Mouse (Mus musculus) erythroid progenitor cell, adult 5-6 weeks (primary cell): ENCODE measurements around the gene Olfr1283. TPM values are rescaled to one million over a fixed set of nuclear protein-coding genes. Genes with fewer than 3 reads are reported as not detected.
"Not testable (repeated sequence)": the region's sequence is repeated elsewhere in the genome, so short reads cannot be mapped to it uniquely, and the experiment has no call there.

Experiments
- ATAC-seq: replicated peaks from 2 replicates; pipeline ENCODE4 v1.8.0; 2016; ENCODE audit warnings: moderate number of reproducible peaks, mild to moderate bottlenecking, moderate TSS enrichment, inconsistent platforms; ENCODE audit not compliant: poor library complexity, low FRiP score, severe bottlenecking
- total RNA-seq, 2 experiments: library from RNA; stranded (forward) in 1 of 2; stranded (reverse) in 1 of 2; fragments of 150-400 nt in 1 of 2; fragments of 186-747, 209-891 nt in 1 of 2; gene quantifications; 2 replicates each; pipeline versions ENCODE4 v1.2.3 to v1.2.4; 2015 to 2017; ENCODE audit warnings: low replicate concordance in 2 of 2

The Olfr1283 gene
- total RNA-seq (2015; ENCODE audit: low replicate concordance) (not detected in 2 replicates), total RNA-seq (2017; ENCODE audit: low replicate concordance) (not detected in 2 replicates)

GRCm38 (mm10) chr2:111366490-111366889, at the start of gene Olfr1283:
Gene Olfr1283 (plus strand): TSS chr2:111366790.
- no peak for ATAC-seq

DNA sequence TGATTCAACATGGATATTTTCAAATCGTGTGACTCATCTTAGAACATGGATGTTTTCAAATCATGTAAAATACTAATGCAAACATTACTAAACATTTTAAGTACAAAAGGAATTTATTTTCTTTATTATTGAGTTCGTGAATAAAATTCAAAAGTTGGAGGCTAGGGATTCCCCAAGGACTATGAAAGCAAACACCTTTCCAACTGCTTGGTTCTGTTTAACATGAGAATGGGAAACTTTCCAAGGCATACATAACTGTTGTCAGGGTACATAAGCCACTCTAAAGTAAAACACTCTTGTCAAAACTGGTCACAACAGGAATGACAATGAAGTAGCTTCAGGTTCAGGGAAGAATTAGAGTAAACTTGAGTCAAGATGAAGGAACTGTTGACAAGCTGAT, 40.4 kb upstream of the Olfr1283 start, which contains the start of gene Olfr1281:
TSS of gene Olfr1281 (plus strand) at position 301 of the 400 bp plus-strand sequence.
- ATAC-seq = no peak

DNA sequence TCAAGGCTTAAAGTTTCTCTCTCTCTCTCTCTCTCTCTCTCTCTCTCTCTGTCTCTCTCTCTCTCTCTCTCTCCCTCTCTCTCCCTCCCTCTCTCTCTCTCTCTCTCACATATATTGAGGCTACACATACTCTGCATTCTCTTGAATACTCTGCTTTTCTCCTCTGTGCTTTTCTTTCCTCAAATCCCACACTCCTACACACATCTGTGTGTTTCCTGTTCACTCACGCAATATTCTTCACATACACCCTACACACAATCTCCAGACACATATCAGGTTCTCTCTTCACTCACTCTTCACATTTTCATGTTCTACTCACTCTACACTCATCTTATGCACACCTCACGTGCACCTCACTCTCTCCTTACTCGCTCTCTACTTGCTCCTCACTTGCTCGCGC, 32.9 kb upstream of the Olfr1283 start:
- not testable (repeated sequence) for ATAC-seq

GRCm38 (mm10) chr2:111335976-111336375, 30.6 kb upstream of the Olfr1283 start, which contains the start of gene Olfr1282:
Gene Olfr1282 (minus strand): TSS chr2:111336076.
- no peak for ATAC-seq

GRCm38 (mm10) chr2:111375222-111375621, 8.6 kb downstream of the Olfr1283 start, which contains the start of gene Olfr1284:
Gene Olfr1284 (plus strand): TSS chr2:111375522.
- ATAC-seq = no peak

Other genes with a start within 250 kb of the Olfr1283 start
- gene Gm15130, start 213.9 kb upstream of the Olfr1283 start, total RNA-seq (2015; ENCODE audit: low replicate concordance) = not detected in 2 replicates
- gene Gm15130, start 213.9 kb upstream of the Olfr1283 start, total RNA-seq (2017; ENCODE audit: low replicate concordance) = not detected in 2 replicates
- gene 4930430A15Rik, start 137.2 kb upstream of the Olfr1283 start, total RNA-seq (2015; ENCODE audit: low replicate concordance) = not detected in 2 replicates
- not detected in 2 replicates for gene 4930430A15Rik, start 137.2 kb upstream of the Olfr1283 start, total RNA-seq (2017; ENCODE audit: low replicate concordance)
- not detected in 2 replicates for gene Olfr1275, start 131.5 kb upstream of the Olfr1283 start, total RNA-seq (2015; ENCODE audit: low replicate concordance)
- not detected in 2 replicates for gene Olfr1275, start 131.5 kb upstream of the Olfr1283 start, total RNA-seq (2017; ENCODE audit: low replicate concordance)
- gene Olfr1276, start 112.3 kb upstream of the Olfr1283 start, total RNA-seq (2015; ENCODE audit: low replicate concordance) = not detected in 2 replicates
- not detected in 2 replicates for gene Olfr1276, start 112.3 kb upstream of the Olfr1283 start, total RNA-seq (2017; ENCODE audit: low replicate concordance)
- not detected in 2 replicates for gene Olfr1277, start 92.7 kb upstream of the Olfr1283 start, total RNA-seq (2015; ENCODE audit: low replicate concordance)
- not detected in 2 replicates for gene Olfr1277, start 92.7 kb upstream of the Olfr1283 start, total RNA-seq (2017; ENCODE audit: low replicate concordance)
- not detected in 2 replicates for gene Olfr1278, start 76.7 kb upstream of the Olfr1283 start, total RNA-seq (2015; ENCODE audit: low replicate concordance)
- not detected in 2 replicates for gene Olfr1278, start 76.7 kb upstream of the Olfr1283 start, total RNA-seq (2017; ENCODE audit: low replicate concordance)
- gene Olfr1279, start 66.2 kb upstream of the Olfr1283 start, total RNA-seq (2015; ENCODE audit: low replicate concordance) = not detected in 2 replicates
- gene Olfr1279, start 66.2 kb upstream of the Olfr1283 start, total RNA-seq (2017; ENCODE audit: low replicate concordance) = not detected in 2 replicates
- not detected in 2 replicates for gene Olfr1280, start 52.8 kb upstream of the Olfr1283 start, total RNA-seq (2015; ENCODE audit: low replicate concordance)
- not detected in 2 replicates for gene Olfr1280, start 52.8 kb upstream of the Olfr1283 start, total RNA-seq (2017; ENCODE audit: low replicate concordance)
- gene Olfr1281, start 40.3 kb upstream of the Olfr1283 start, total RNA-seq (2015; ENCODE audit: low replicate concordance) = not detected in 2 replicates
- gene Olfr1281, start 40.3 kb upstream of the Olfr1283 start, total RNA-seq (2017; ENCODE audit: low replicate concordance) = not detected in 2 replicates
- not detected in 2 replicates for gene Olfr1282, start 30.7 kb upstream of the Olfr1283 start, total RNA-seq (2015; ENCODE audit: low replicate concordance)
- gene Olfr1282, start 30.7 kb upstream of the Olfr1283 start, total RNA-seq (2017; ENCODE audit: low replicate concordance) = not detected in 2 replicates
- not detected in 2 replicates for gene Olfr1284, start 8.7 kb downstream of the Olfr1283 start, total RNA-seq (2015; ENCODE audit: low replicate concordance)
- not detected in 2 replicates for gene Olfr1284, start 8.7 kb downstream of the Olfr1283 start, total RNA-seq (2017; ENCODE audit: low replicate concordance)
- gene Olfr1286, start 56.3 kb downstream of the Olfr1283 start, total RNA-seq (2015; ENCODE audit: low replicate concordance) = not detected in 2 replicates
- not detected in 2 replicates for gene Olfr1286, start 56.3 kb downstream of the Olfr1283 start, total RNA-seq (2017; ENCODE audit: low replicate concordance)
- gene Olfr1287, start 82.4 kb downstream of the Olfr1283 start, total RNA-seq (2015; ENCODE audit: low replicate concordance) = not detected in 2 replicates
- not detected in 2 replicates for gene Olfr1287, start 82.4 kb downstream of the Olfr1283 start, total RNA-seq (2017; ENCODE audit: low replicate concordance)
- not detected in 2 replicates for gene Olfr1288, start 107.3 kb downstream of the Olfr1283 start, total RNA-seq (2015; ENCODE audit: low replicate concordance)
- not detected in 2 replicates for gene Olfr1288, start 107.3 kb downstream of the Olfr1283 start, total RNA-seq (2017; ENCODE audit: low replicate concordance)
- not detected in 2 replicates for gene Olfr1289, start 114.0 kb downstream of the Olfr1283 start, total RNA-seq (2015; ENCODE audit: low replicate concordance)
- not detected in 2 replicates for gene Olfr1289, start 114.0 kb downstream of the Olfr1283 start, total RNA-seq (2017; ENCODE audit: low replicate concordance)
- gene Olfr1290, start 127.0 kb downstream of the Olfr1283 start, total RNA-seq (2015; ENCODE audit: low replicate concordance) = not detected in 2 replicates
- gene Olfr1290, start 127.0 kb downstream of the Olfr1283 start, total RNA-seq (2017; ENCODE audit: low replicate concordance) = not detected in 2 replicates
- not detected in 2 replicates for gene Olfr1291-ps1, start 130.4 kb downstream of the Olfr1283 start, total RNA-seq (2015; ENCODE audit: low replicate concordance)
- not detected in 2 replicates for gene Olfr1291-ps1, start 130.4 kb downstream of the Olfr1283 start, total RNA-seq (2017; ENCODE audit: low replicate concordance)
- not detected in 2 replicates for gene Olfr1293-ps, start 158.4 kb downstream of the Olfr1283 start, total RNA-seq (2015; ENCODE audit: low replicate concordance)
- not detected in 2 replicates for gene Olfr1293-ps, start 158.4 kb downstream of the Olfr1283 start, total RNA-seq (2017; ENCODE audit: low replicate concordance)
- not detected in 2 replicates for gene Olfr1294, start 173.5 kb downstream of the Olfr1283 start, total RNA-seq (2015; ENCODE audit: low replicate concordance)
- gene Olfr1294, start 173.5 kb downstream of the Olfr1283 start, total RNA-seq (2017; ENCODE audit: low replicate concordance) = not detected in 2 replicates
- gene Olfr1295, start 202.9 kb downstream of the Olfr1283 start, total RNA-seq (2015; ENCODE audit: low replicate concordance) = not detected in 2 replicates
- not detected in 2 replicates for gene Olfr1295, start 202.9 kb downstream of the Olfr1283 start, total RNA-seq (2017; ENCODE audit: low replicate concordance)